Mouse (Mus musculus): ENCODE measurements at regions not wholly inside any gene's neighbourhood (a gene's known extent, or its start where the extent isn't known, plus 50 kb on each side); places are given as distances from the start of the nearest gene placed in this dataset.

GRCm38 (mm10) chr10:37615926-37616691 is 477.4 kb upstream of the Marcks start:
- no peak for TF ChIP-seq POLR2A (IDR thresholded peaks at IDR 0.05; ENCODE audit: insufficient read depth, low read length)
- no peak for TF ChIP-seq CTCF (IDR thresholded peaks at IDR 0.05; ENCODE audit: low read depth, low read length)

Data from ES-Bruce4 (cell line).